Mouse (Mus musculus): ENCODE results near the gene Retreg2. TPM values are rescaled to one million over a fixed set of nuclear protein-coding genes. Genes with fewer than 3 reads are reported as not detected.

Gene Retreg2
- 76.7 and 81.7 TPM in 2 replicates for polyA plus RNA-seq (2012)

DNA sequence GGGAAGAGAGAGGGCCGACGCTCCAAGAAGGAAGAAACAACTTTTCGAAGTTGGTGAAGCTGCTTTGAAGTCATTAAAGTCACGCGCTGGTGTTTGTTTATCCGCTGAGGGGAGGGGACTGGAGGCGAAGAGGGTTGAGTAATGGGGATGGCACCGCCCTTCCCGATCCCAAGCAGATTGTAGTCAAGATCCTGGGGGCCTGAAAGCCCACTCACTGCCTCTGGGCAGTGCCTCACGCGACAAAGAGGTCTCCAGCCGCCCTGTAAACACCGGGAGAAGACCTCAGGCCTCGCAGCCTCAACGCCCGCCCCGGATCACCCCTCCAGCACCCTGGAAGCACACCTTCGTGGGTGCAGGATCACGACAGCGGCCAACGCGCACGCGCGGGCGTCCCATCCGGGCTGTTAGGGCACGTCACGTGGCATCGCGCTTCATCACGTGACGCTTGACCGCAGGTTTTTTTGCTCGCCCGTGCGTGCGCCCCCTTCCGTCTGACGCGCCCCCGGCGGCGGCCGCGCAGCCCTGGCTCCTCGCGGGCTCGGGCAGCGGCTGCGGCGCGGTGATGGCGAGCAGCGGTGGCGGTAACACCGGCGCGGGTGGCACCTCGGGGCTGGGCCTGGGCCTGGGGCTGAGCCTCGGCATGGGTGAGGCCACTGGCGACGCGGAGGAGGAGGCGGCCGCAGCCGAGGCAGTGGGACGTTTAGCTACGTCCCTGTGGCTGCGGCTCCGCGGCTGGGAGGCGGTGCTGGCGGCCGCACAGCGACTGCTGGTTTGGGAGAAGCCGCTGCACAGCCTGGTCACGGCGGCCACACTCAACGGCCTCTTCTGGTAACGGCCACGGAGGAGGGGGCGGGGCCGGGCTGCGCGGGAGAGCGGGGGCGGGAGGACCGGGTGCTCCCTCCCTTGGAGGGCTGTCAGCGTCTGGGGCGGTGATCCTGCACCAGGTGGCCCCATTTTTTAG is at the start of gene Retreg2, which contains the start of gene Cnppd1:
Retreg2 (plus strand) TSS at position 478 of the 961 bp plus-strand sequence.
Cnppd1 (minus strand) TSS at position 411 of the 961 bp plus-strand sequence.

DNA sequence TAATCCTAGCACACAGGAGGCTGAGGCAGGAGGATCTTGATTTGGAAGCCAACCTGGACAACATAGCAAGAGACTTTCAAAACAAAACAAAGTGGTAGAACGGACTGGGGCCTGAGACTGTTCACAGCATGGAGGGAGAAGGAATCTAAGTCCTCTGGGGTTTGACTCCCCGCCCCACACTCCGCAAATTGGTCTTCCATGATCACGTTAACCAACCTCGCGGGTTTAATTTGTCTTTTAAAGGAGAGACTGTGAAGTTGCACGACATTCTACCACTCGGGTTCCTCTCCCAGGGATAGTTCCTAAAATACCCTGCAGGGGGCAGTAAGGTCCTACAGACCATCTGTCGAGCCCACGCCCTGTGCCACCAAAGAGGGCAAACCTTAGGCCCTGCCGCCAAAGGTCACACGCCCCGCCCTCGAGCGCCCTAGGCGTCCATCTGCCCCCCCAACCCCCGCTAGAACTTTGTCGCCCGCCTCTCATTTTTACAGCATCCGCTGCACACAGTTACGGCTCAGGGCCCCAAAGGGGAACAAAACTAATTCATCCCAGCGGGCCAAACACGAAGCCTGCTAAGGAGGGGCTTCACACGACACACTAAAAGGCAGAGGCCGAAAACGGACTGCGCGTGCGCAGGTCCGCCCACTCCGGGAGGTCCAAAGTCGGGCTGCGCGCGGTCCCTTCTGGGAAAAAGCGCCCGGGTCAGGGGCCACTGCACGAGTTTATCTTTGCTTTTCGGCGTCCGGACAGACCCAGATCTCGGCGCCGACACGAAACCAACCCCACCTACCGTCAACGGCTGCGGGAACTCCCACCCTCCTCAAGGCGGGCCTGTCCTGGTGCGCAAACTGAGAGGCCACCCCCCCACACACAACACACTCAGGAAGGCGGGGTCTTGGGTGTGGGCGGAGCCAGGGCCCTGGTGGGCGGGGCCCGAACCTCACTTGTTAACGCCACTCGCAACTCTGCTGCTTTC is 17.9 kb upstream of the Retreg2 start, which contains the start of gene Nhej1:
Nhej1 (minus strand) TSS at position 855 of the 976 bp plus-strand sequence.

DNA sequence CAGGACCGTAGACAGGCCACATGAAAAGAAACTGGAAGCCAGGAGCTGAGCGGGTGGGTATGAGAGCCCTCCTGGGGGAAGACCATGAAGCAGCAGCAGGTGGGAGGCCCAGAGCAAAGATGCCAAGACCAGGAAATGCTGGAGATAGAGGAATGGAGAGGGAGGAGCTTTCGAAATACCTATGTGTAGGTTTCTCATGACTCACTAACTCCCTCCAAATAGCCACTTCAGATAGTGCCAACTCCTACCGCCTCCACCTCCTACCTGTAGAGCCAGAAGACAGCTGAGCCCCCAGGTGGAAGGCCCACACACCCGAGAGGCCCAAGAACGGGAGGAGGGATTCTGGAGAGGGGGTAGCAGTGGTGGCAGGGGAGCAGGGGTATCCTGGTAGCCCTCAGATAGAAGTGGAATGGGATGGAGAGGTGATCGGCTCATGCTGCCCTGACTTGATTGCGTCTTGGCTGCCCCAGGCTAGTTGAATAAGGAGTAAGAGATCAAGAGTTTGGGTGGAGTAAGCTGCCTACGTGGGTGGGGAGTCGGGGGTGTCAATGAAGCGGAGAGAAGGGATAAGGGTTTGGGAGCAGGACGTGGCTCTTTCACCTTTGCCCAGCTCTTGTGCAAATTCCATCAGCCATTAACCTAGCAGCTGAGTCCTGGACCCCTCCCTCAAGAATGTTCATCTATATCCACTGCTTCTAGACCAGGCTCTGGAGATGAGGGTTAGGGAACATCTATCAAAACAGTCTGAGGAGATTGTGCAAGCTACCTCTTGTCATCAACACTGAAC is 9.0 kb upstream of the Retreg2 start, which contains the start of gene Slc23a3:
Slc23a3 (minus strand) TSS at position 470 of the 787 bp plus-strand sequence.

DNA sequence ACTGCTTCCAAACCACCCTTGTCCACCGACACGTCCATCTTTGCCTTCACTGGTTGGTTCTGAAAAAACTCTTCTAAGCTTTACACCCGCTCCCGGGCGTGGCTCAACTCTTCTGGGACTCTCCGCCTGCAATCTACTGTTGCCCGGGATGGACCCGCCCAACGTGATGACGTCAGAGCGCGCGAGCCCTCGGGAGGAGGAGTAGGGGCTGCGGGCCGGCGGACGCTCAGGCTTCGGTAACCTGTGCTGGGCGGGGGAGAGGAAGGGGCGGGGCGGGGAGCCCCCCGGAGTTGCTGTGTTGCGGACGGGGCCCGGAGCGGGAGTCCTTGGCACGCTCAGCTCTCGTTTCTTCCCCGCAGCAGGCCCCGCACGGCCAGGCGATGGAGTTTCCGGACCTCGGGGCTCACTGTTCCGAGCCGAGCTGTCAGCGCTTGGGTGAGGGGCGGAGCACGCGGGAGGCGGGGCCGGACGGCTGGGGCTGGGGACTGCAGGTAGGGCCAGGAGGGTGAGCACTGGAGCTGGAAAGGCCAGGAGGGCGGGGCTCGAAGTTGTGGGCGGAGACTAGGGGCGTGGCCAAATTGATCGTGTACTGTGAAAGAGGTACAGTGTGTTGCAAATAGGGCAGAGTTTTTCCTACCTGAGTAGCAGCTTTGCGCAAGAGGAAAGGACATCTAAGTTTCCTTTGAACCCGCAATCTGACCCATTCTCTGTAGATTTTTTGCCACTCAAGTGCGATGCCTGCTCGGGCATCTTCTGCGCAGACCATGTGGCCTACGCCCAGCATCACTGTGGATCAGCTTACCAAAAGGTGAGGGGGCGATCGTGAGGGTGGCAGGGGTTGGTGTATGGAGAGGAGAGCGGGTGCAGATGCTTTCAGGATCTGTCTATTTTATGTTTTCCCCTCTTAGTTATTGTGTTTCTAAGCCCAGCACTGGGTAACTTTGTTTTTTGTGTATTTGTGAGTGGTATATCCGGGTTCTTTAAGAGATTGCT is 26.2 kb downstream of the Retreg2 start, which contains the start of gene Zfand2b:
Zfand2b (plus strand) TSS at position 175 of the 993 bp plus-strand sequence.

DNA sequence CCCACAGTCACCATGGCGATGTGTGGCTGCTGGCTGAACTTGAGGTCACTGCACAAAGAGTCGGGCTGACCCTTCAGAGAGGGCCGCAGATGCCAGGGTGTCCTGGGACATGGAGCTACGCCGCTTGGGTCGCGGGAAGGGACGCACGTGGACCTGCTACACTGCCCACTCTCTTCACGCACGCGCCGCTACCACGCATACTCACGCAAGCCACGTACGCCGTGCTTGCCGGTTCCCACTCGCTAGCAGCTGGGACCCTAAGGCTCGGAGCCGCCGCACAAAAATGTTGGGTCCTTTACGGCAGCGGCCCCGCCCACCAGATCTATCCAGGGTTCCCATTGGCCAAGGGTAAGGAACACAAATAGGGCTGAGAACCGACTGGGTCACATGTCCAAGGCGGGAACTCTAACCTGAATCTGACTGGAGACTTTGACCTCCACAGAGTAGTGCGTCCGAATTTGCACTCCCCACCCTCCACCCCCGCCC is 37.6 kb downstream of the Retreg2 start, which contains the start of gene Abcb6:
Abcb6 (minus strand) TSS at position 288 of the 486 bp plus-strand sequence.

DNA sequence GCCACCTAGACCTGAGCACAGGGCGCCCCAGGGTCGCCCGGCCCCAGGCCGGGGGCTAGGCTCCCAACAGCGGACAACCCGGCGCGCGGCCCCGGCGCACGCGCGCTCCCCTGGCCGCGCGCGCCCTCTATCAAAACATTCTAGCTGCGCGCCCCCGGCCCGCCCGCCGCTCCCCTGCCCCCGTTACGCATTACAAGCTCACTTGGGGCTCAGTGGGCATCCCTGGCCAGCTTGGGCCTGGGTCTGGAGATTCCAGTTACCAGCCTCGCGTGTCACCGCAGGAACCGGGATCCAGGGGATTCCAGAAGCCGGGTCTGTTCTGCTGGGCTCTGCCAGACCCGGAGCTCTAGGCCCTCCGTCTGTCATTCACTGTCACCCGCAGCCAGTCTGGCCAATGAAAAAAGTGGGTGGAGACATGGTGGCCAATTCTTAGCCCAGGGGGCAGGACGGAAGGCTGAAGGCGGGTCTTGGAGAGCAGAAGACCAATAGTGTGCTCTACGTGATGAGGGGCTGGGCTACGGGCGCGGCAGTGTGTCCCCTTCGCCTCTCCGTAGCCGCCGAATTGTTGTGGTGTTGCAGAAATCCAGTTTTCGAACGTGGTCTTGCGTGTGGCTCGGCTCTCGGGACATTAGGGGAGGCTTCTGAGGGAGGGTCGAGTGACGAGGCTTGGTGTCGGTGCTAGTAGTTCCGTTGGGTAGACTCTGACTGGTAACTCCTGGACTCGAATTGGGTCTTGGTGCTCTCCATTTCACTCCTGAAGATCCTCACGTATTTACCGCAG is 49.2 kb downstream of the Retreg2 start, which contains the start of the genes Ankzf1 and Atg9a:
Ankzf1 (plus strand) TSS at position 530 of the 781 bp plus-strand sequence.
Atg9a (minus strand) TSS at position 575 of the 781 bp plus-strand sequence.

Other genes starting within 250 kb of the Retreg2 start
- gene Cryba2, start 249.6 kb upstream of the Retreg2 start, polyA plus RNA-seq (2012): not detected in 2 replicates
- 0.02 and 0.03 TPM in 2 replicates for gene Cfap65, start 207.2 kb upstream of the Retreg2 start, polyA plus RNA-seq (2012)
- gene Ihh, start 191.1 kb upstream of the Retreg2 start, polyA plus RNA-seq (2012): 0.17 and 0.60 TPM in 2 replicates
- 0.23 and 0.86 TPM in 2 replicates for gene Nhej1, start 17.6 kb upstream of the Retreg2 start, polyA plus RNA-seq (2012)
- 0.04 and 0.11 TPM in 2 replicates for gene Slc23a3, start 8.9 kb upstream of the Retreg2 start, polyA plus RNA-seq (2012)
- gene Cnppd1, start 67 bp upstream of the Retreg2 start, polyA plus RNA-seq (2012): 46.0 and 48.0 TPM in 2 replicates
- 17.3 and 19.8 TPM in 2 replicates for gene Zfand2b, start 25.9 kb downstream of the Retreg2 start, polyA plus RNA-seq (2012)
- gene Abcb6, start 37.6 kb downstream of the Retreg2 start, polyA plus RNA-seq (2012): 2.1 and 2.5 TPM in 2 replicates
- gene Ankzf1, start 49.4 kb downstream of the Retreg2 start, polyA plus RNA-seq (2012): 9.1 and 10.4 TPM in 2 replicates
- gene Atg9a, start 49.4 kb downstream of the Retreg2 start, polyA plus RNA-seq (2012): 37.1 and 46.0 TPM in 2 replicates
- 1.1 and 1.2 TPM in 2 replicates for gene Glb1l, start 68.0 kb downstream of the Retreg2 start, polyA plus RNA-seq (2012)
- gene Stk16, start 68.1 kb downstream of the Retreg2 start, polyA plus RNA-seq (2012): 240 and 305 TPM in 2 replicates
- gene Tuba4a, start 77.1 kb downstream of the Retreg2 start, polyA plus RNA-seq (2012): 122 and 162 TPM in 2 replicates
- gene A630095N17Rik, start 89.3 kb downstream of the Retreg2 start, polyA plus RNA-seq (2012): not detected in 2 replicates
- gene Dnajb2, start 93.6 kb downstream of the Retreg2 start, polyA plus RNA-seq (2012): 10.7 and 13.4 TPM in 2 replicates
- 0.20 and 0.35 TPM in 2 replicates for gene Ptprn, start 121.7 kb downstream of the Retreg2 start, polyA plus RNA-seq (2012)
- gene Resp18, start 135.6 kb downstream of the Retreg2 start, polyA plus RNA-seq (2012): not detected in 2 replicates
- gene Dnpep, start 175.2 kb downstream of the Retreg2 start, polyA plus RNA-seq (2012): 67.1 and 68.5 TPM in 2 replicates
- 0.02 and 0.07 TPM in 2 replicates for gene Des, start 217.6 kb downstream of the Retreg2 start, polyA plus RNA-seq (2012)
- 0.53 and 1.1 TPM in 2 replicates for gene Speg, start 232.5 kb downstream of the Retreg2 start, polyA plus RNA-seq (2012)

Measured in megakaryocyte-erythroid progenitor cell, adult 5 weeks (primary cell).